Mouse (Mus musculus) intestine, postnatal 0 days (tissue): ENCODE measurements around the gene Taf1d. TPM values are rescaled to one million over a fixed set of nuclear protein-coding genes. Genes with fewer than 3 reads are reported as not detected.

Experiments
- ATAC-seq: fragments of 200-750 bp; cut with Nextera tagmentation; 2 replicates; pipeline ENCODE4 v1.8.0; 2017; ENCODE audit warnings: mild to moderate bottlenecking, moderate TSS enrichment, moderate library complexity
- H3K27ac ChIP-seq: fragments of 300-500 bp; sonication (generic); 2 replicates; pipeline ENCODE4 v1.5.1; 2014; ENCODE audit warnings: mild to moderate bottlenecking, low read depth, low read length, moderate library complexity
- H3K27me3 ChIP-seq: fragments of 300-500 bp; sonication (generic); replicated peaks from 2 replicates; pipeline ENCODE4 v1.6.1; 2014; ENCODE audit warnings: low read length, mixed read lengths; ENCODE audit not compliant: control insufficient read depth, insufficient read depth
- H3K36me3 ChIP-seq: fragments of 300-500 bp; sonication (generic); 2 replicates; pipeline ENCODE4 v1.6.1; 2014; ENCODE audit warnings: mild to moderate bottlenecking, moderate library complexity; ENCODE audit not compliant: control insufficient read depth, insufficient read depth
- H3K4me1 ChIP-seq: fragments of 300-500 bp; sonication (generic); replicated peaks from 2 replicates; pipeline ENCODE4 v1.6.1; 2014; ENCODE audit warnings: antibody characterized with exemption, low read length, mixed read lengths; ENCODE audit not compliant: control insufficient read depth, insufficient read depth
- H3K4me2 ChIP-seq: fragments of 300-500 bp; sonication (generic); replicated peaks from 2 replicates; pipeline ENCODE4 v1.6.1; 2014; ENCODE audit warnings: low read depth, mild to moderate bottlenecking, moderate library complexity
- H3K4me3 ChIP-seq: fragments of 300-500 bp; sonication (generic); 2 replicates; pipeline ENCODE4 v1.5.1; 2014; ENCODE audit warnings: low read depth, low read length
- H3K9ac ChIP-seq: fragments of 300-500 bp; sonication (generic); 2 replicates; pipeline ENCODE4 v1.6.1; 2014; ENCODE audit warnings: mild to moderate bottlenecking, low read depth, low read length
- H3K9me3 ChIP-seq: fragments of 300-500 bp; sonication (generic); 2 replicates; pipeline ENCODE4 v1.6.1; 2016; ENCODE audit warnings: mixed run types; ENCODE audit not compliant: control insufficient read depth
- CTCF ChIP-seq: sonication (generic); IDR thresholded peaks from 2 replicates; pipeline ENCODE4 v1.5.1; 2016; ENCODE audit warnings: low read depth, mild to moderate bottlenecking, control low read depth, antibody characterized with exemption, moderate library complexity
- WGBS: fragments of 180-500 bp; shearing (Covaris S2); extraction: QIAGEN DNeasy Blood & Tissue Kit; methylation state at CpG from one replicate; pipeline ENCODE4 v1.1.7; 2014; 5-methylcytosine and 5-hydroxymethylcytosine counted together
- polyA plus RNA-seq: library from polyadenylated mRNA; unstranded; fragments of >200 nt; fragmentation: Nextera tagmentation; extraction: Ambion mirVana; gene quantifications from 2 replicates; pipeline ENCODE4 v1.2.1, GENCODE M21; 2015

The Taf1d gene
- polyA plus RNA-seq, 1 experiment from 2014 or later = 41.5 TPM

DNA sequence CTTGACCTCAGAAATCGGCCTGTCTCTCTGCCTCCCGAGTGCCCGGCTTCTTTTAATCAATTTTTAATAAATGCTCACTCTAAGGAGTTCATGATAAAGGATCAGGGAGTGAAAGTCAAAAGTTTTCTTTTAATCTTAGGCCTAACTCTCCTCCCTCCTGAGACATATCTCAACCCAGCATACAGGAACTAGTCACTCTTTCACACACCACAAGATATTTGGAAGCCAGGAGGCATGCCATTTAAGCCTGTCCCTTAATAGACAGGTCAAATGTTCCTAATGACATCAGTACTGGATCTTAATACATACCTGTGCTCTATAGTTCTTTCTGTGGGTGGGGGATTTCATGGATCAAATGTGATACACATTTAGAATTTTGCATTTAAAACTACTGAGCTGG, 27.7 kb upstream of the Taf1d start:
- Histone ChIP-seq H3K9ac (no peak overlapping the region), H3K27me3 (no peaks in the 10 kb centered on the region), H3K36me3 (peaks cover 28% of the 10 kb centered on the region), H3K4me2 (no peak overlapping the region), H3K9me3 (no peaks in the 10 kb centered on the region), H3K4me1 (no peaks in the 10 kb centered on the region), H3K4me3 (no peak overlapping the region), H3K27ac (no peak overlapping the region)
- no peak for TF ChIP-seq CTCF
- ATAC-seq = no peak
- WGBS = 88% methylated on average over 3 of the region's 3 CpGs

DNA sequence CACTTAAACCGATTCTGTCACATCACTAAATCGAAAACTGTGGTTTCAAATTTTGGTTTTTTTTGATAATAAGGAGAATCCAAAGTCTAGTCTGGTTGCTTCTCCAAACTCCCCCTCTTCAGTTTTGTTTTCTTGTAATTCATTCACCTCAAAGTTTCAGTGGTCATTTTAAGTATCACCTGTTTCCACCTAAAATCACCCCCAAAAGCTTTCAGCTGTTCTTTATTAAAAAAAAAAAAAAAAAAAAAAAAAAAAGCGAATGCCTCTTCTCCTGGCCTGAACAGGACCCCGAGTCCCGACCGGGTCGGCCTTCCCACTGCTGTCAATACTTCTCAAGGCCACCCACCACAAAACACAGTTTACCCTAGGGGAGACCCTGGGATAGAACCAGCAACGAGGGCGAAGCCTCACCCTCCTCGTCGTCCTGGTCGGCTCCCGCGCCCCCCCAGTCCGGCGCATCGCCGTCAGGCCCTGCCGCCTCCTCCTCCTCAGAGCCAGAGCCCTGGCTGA, 26.8 kb upstream of the Taf1d start:
- Histone ChIP-seq H3K4me2 (peak overlapping the region; percentile 79), H3K27ac (peak overlapping the region; percentile 93), H3K4me1 (no peaks in the 10 kb centered on the region), H3K27me3 (no peaks in the 10 kb centered on the region), H3K4me3 (peak overlapping the region; percentile 92), H3K9ac (peak overlapping the region; percentile 93), H3K9me3 (no peaks in the 10 kb centered on the region), H3K36me3 (peaks cover 19% of the 10 kb centered on the region)
- ATAC-seq = no peak
- no peak for TF ChIP-seq CTCF
- 8% methylated on average over 19 of the region's 19 CpGs for WGBS

DNA sequence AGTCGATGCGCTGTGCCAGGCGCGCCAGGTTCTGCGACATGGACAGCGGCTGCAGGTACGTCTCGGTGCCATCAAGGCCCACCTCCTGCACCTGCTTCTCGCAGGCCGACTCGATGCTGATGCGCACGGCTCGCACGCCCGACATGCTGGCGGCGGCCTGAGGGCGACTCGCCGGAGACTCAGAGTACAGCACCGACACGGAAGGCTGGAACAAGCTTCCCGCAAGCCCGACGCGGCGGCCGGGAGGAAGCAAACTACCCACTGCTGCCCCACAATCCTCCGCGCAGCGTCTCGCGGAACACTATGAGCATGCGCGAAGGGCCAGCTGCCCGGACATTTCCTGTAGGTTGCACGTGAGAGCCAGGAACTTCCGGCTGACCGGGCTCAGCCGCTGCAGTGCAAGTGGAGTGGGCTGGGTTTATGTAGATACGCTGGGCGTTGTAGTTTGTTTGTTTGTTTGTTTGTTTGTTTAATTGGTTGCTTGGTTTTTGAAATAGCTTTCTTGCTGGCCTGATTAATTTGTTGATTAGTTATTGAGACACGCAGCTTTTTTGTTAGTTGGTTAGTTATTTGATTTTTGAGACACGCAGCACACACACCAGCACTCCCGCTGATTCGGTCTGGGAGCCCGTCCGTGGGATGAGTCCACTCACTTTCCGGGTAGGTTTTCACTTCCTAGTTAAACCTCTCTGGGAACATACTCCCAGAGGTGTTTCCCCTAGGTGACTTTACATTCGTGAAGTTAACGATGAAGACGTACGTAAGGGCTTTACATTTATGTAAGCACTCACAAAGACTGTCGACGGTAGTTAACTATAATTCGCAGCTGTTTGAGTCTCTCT, 26.1 kb upstream of the Taf1d start, which contains the start of gene Med17:
TSS of gene Med17 (minus strand) at position 283 of the 842 bp plus-strand sequence.
- H3K27me3 ChIP-seq = no peaks in the 10 kb centered on the region
- H3K4me1 ChIP-seq = no peaks in the 10 kb centered on the region
- peak within 1 kb of the TSS; percentile 93 for H3K9ac ChIP-seq
- H3K4me3 ChIP-seq = peak within 1 kb of the TSS; percentile 92
- 0 out of 2 replicates have a peak, but pooled peaks have one; percentile 12 for TF ChIP-seq CTCF
- no peaks in the 10 kb centered on the region for H3K9me3 ChIP-seq
- peak within 1 kb of the TSS; percentile 79 for H3K4me2 ChIP-seq
- peak; percentile 98 for ATAC-seq
- H3K27ac ChIP-seq = peak within 1 kb of the TSS; percentile 93
- WGBS = under 1% methylated on average over 57 of the region's 57 CpGs
- peaks cover 15% of the 10 kb centered on the region for H3K36me3 ChIP-seq

DNA sequence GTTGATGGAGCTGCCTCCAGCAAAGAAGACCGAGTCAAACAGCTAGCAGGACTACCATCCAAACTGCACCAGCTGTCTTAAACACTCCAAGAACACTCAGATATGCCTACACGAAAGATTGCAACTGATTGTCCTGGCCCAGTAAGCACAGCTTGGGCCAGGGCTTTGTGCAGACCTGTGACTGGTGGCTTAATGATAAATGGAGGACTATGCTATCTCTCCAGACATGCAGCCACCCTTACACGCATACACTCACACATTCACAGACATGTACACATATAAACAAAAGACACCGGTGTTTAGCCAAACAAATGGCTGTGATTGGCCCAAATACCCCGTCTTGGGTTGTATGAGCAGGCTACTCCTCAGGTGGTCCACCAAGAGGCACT, 25.5 kb upstream of the Taf1d start:
- H3K4me3 ChIP-seq = peak overlapping the region; percentile 92
- H3K4me1 ChIP-seq = no peaks in the 10 kb centered on the region
- H3K9me3 ChIP-seq = no peaks in the 10 kb centered on the region
- peaks cover 8% of the 10 kb centered on the region for H3K36me3 ChIP-seq
- H3K27me3 ChIP-seq = no peaks in the 10 kb centered on the region
- peak overlapping the region; percentile 79 for H3K4me2 ChIP-seq
- 35% methylated on average over 5 of the region's 5 CpGs for WGBS
- ATAC-seq = no peak
- H3K9ac ChIP-seq = peak overlapping the region; percentile 93
- H3K27ac ChIP-seq = peak overlapping the region; percentile 6; the same call in 1 of the 2 replicates
- TF ChIP-seq CTCF = no peak

DNA sequence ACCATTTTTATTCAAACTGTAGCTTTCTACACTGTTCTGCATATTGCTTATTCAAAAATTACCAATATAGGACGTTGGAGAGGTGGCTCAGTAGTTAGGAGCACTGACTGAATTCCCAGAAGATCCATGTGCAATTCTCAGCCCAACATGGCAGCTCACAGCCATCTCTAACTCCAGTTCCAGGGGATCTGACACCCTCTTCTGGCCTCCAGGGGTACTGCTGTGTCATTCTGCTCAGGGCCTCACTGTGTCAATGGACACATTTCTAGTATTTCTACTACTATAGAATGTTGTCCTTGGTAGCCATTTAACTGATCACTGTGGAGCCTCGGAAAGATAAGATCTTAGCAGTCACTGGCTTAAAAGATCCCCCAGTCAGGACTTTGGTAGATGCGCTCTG, 20.6 kb upstream of the Taf1d start:
- no peak overlapping the region for H3K27ac ChIP-seq
- no peak for ATAC-seq
- no peaks in the 10 kb centered on the region for H3K27me3 ChIP-seq
- no peaks in the 10 kb centered on the region for H3K9me3 ChIP-seq
- peaks cover 16% of the 10 kb centered on the region for H3K36me3 ChIP-seq
- H3K4me3 ChIP-seq = no peak overlapping the region
- TF ChIP-seq CTCF = peak; percentile 64
- no peak overlapping the region for H3K9ac ChIP-seq
- H3K4me2 ChIP-seq = no peak overlapping the region
- WGBS = 68% methylated on average over 3 of the region's 3 CpGs
- no peaks in the 10 kb centered on the region for H3K4me1 ChIP-seq

DNA sequence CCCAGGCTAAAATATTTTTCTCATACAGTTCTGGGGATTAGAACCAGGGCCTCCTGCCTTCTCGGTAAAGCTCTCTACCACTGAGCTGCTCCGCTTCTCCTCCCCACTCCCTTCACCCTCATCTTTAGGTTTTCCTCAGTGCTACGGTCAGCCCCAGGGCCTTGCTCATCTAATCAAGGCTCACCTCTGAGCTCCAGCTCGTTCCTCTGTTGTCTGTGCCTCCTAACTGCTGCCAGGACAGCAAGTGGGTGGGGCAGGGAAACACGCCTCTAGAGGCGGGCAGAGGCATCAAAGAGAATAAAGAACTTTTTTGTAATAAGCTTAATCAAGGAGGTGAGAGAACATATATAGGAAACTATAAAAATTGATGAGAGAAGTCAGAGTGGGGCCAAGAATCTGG, 18.2 kb upstream of the Taf1d start:
- Histone ChIP-seq H3K27me3 (no peaks in the 10 kb centered on the region), H3K4me2 (no peak overlapping the region), H3K9ac (no peak overlapping the region), H3K36me3 (peaks cover 16% of the 10 kb centered on the region), H3K4me1 (no peaks in the 10 kb centered on the region), H3K4me3 (no peak overlapping the region), H3K9me3 (no peaks in the 10 kb centered on the region), H3K27ac (no peak overlapping the region)
- TF ChIP-seq CTCF = peak; percentile 19; the same call in 1 of the 2 replicates
- ATAC-seq = no peak
- WGBS = 59% methylated on average over 6 of the region's 6 CpGs
